Mouse (Mus musculus): ENCODE data around the gene Rhof.

The Rhof gene

GRCm38 (mm10) chr5:123134875-123135382, 2.4 kb upstream of the Rhof start:
- no peak for DNase-seq

GRCm38 (mm10) chr5:123134186-123134874, 1.8 kb upstream of the Rhof start:
- DNase-seq, result no peak

DNA sequence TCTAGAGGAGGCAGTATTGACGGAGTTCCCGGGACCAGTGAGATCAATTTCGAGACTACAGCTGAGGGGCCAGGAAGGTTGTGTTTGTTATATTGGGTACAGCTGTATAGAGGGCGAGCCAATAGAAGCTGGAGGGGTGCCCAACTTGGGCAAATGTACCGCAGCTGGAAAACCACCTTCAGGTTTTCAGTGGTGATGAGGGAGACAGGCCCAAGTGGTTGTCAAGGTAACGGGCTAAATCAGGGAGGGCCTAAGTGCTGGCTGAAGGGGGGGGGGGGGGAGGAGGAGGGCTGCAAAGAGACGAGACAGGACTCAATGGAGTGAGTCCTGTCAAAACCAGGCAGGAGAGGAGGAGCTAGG, 1.3 kb upstream of the Rhof start:
- peak in 1 of 2 experiments; percentile 39 for DNase-seq

GRCm38 (mm10) chr5:123133083-123133783, 741 bp upstream of the Rhof start:
- peak; percentile 88 to 94 for DNase-seq

DNA sequence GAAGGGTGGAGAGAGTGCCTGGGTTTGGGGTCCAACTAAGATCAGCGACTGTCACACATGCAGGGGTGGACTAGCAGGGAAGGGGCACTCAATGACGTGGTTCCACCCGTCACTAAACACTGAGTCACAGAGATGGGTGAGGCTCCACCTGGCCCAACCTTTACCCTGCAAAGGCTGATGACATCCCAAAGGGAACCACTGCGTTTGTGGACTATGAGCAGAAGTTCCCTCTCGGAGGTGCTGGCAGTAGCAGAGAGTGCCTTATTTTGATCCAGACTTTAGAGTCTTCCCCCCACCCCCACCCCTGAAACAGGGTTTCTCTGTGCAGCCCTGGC, 1.7 kb downstream of the Rhof start:
- no peak for DNase-seq

GRCm38 (mm10) chr5:123130030-123130813, 2.3 kb downstream of the Rhof start:
- DNase-seq, result no peak

DNA sequence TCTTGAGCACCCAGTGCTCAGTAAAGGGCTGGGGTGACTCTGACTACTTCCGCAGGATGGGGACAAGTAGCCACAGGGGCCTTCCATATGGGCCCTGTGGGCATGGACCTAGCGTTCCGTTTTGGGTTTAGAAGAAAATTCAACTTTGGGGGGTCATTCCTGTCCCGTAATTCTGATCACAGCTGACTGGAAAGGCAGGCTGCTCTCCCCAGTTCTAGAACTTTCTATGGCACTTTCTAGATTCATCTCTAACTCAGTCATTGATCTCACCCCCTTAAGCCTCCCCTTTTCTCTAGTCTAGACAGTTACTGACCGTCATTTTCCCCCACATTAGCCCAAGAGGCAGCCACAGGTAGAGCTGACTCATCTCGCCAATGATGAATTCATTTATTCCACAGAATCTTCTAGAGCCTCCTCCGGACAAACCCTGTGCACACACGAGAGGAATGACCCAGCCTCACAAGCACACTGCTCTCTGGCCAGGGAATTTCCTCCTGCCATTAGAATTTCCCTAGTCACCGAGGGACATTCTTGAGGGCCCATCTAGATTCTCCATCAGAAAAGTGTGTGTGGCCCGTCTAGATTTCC, 3.2 kb downstream of the Rhof start:
- no peak for DNase-seq

DNA sequence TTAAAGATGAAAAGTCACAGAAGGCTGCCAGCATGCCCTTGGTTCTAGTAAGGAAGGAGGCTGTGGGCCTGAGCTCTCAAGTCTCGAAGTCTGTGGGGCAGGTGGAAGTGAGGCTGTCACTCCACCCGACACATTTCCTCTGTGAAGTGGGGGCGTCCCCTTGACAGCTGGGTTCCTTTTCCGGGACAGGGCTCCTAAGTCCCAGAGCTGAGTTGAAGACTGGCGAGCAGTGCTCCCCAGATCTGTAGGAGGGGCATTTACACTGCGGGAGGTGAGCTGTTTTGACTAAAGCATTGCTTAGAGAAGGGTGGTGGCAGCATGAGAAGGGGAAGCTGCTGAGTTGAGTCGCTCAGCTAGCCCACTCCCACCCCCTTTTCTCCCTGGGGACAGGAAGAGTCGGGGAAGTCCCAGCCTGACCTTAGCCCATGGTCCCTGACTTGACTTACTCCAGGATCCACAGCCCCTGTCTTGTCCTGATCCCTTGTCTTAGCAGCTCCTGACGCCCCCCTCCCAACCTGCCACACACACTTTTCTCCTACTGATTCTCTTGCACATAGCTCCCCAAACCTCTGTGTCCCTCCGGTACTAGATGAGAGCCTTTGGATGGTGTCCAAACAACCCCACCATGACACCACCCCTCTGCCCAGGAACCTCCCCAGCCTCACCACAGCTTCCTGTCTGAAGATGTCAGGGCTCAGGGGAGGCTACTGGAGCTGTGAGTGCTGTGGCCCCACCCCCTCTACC, 3.9 kb downstream of the Rhof start:
- peak; percentile 82 to 91 for DNase-seq

DNA sequence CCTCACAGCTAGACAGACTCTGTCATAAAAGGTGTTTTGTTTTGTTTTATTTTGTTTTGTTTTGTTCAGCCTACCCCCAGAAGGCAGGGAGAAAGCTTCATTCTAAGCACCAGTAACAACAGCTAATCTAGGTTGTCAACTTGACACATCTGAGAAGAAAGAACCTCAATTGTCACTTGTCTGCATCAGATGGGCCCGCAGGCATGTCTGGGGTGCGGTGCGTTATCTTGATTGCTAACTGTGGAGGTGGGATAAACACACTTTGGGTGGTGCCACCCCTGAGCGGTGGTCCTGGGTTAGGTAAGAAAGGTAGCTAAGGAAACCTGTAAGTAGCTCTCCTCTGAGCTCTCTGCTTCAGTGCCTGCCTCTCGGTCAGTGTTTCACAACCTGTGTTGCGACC, 5.5 kb downstream of the Rhof start:
- no peak for DNase-seq

DNA sequence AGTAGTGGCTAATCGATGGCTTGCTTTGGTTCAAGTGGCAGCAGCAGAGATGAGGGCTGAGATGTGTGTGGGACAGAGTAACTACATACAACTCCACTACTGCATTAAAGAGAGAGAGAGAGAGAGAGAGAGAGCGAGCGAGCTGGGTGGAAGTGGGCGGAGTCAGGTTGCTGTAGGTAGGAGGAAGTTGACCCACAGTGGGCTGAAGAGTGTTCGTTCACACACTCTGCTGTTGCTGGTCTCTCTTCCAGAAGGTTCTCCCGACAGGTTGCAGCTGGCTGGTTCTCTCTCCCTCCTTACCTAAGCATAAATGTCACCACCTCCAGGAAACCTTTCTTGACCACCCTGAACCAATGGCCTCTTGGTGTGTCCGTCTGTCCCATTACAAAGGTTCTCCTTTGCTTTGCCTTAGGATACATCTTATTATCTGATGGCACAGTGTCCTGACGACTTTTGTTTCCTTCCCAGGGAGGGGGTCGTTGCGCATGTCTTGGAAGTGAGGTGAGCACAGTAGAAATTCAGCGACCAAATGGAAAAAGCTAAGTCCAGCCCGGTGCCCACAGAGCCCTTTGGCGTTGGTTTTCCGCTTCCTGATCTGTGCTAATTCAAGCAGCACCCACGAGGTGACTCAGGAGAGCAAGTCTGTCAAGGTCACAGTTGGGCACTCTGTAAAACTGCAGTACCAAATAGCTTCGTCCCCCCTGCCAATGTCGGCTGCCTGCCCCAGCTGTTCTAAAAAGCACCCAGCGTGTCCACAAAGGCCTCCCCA, 6.7 kb downstream of the Rhof start:
- peak; percentile 69 to 80 for DNase-seq

DNA sequence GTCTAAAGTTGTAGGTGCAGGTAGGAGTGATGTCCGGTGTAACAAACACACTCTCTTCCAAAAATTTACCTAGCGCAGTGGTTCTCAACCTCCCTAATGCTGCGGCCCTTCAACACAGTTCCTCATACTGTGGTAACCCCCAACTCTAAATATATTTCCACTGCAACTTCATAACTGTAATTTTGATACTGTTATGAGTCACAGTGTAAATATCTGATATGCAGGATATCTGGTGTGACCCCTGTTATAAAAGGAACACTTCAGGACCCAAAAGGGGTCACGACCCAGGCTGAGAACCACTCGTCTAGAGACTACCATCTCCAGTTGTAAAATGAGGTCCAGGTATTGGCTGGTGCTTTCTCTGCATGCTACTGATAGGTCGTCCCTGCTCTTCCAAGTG, 7.4 kb downstream of the Rhof start:
- no peak for DNase-seq

DNA sequence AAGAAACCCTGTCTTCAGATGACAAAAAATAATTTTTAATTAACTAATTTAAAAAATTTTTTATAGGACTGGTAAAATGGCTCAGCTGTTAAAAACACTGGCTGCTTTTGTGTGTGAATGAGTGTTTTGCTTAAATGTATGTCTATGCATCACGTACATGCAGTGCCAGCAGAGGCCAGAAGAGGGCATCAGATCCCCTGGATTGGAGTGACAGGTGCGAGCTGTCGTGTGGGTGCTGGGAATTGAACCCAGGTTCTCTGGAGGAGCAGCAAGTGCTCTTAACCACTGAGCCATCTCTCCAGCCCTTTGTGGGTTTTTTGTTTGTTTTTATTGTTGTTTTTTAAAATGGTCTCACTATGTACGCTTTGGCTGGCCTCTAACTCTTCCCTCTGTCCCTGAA, 10.3 kb downstream of the Rhof start:
- DNase-seq, result peak; percentile 42 to 46

DNA sequence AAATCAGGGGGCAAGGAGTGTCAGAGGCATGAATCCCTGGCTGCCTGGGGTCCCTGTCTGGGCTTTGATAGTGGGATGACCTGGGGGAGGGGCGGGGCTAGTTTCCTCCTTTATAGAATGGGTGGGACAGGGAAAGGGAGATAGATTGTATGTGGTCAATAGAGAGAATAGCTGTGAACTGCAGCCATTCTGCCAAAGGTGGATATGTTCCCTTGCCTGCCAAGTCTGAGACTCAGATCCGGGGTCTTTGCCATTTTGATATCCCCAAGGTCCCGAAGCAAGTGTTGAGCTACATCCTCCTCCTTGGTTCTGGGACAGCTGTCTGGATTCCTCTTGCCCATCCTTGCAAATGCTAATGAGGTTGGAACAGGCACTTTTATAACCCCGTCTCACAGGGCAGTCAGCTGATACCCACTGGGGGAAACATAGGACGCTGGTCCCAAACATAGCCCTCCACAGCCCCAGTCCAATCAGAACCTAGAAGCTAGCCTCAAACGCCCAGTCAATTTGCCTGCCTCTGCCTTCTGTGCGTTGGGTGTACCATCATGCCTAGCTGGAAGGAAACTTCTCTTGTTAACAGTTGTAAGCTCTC, 11.8 kb downstream of the Rhof start:
- DNase-seq, result no peak

GRCm38 (mm10) chr5:123118826-123119225, 13.7 kb downstream of the Rhof start:
- no peak for DNase-seq

DNA sequence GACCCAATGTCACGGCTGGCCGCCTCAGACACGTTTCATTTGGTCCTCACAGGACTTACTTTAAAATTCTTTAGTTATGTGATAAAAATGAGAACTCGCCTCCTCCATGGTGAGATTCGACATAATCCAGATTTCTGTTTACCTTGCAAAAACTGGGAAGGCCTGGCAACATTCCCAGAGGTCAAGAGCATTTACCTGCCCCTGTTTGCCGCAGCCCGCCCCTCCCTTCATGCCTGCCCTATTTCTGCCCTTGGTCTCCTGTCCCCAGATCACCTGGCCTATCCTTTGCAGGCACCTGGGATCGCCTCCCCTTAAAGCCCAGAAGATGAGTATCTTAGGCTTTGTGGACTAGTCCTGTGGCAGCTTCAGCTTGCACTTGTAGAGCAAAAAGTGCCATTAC, 14.7 kb downstream of the Rhof start:
- no peak for DNase-seq

DNA sequence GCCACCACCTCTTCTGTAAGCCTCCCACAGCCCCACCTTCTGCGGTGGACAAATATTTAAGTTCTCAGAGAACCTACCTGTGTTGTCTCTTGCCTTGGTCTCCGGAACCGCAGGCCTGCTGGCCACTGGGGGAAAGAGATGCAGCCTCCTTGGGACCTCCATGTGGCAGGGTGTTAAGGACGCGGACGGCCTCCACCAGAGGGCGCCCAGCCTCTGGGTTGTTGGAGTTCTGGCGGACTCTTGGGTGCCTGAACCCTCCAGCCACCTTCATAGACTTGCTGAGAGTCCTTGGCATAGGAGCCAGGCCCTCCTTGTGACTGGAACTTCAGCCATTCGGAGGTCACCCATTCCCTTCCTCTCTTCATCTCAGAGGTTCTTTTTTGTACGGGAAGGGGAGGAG, 15.2 kb downstream of the Rhof start:
- peak; percentile 82 to 84 for DNase-seq

- DNase-seq, result no peak
Observed at GRCm38 (mm10) chr5:123116080-123116479, 16.4 kb downstream of the Rhof start.

GRCm38 (mm10) chr5:123114924-123115323, 17.6 kb downstream of the Rhof start:
- peak; percentile 54 to 58 for DNase-seq

DNA sequence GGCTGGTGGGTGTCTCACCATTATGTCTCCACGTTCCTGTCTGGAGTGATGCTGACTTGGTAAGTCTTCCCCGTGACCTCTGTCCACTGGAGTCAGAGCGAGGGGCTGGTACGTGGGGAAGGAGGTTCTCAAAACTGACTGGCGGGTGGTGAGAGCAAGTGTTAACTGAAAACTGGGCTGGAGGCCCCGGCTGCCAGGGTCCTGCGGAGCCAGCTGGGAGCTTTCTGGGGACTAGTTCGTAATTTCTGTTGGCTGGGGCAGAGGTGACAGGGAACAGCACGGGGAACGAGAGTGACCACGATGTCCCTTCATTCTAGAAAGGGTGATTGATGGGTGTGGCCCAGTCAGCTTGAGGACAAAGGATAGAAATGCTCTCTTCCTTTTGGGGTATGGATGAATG, 18.4 kb downstream of the Rhof start:
- DNase-seq, result no peak

- DNase-seq, result no peak
Observed at GRCm38 (mm10) chr5:123110296-123110721, 22.2 kb downstream of the Rhof start.

DNA sequence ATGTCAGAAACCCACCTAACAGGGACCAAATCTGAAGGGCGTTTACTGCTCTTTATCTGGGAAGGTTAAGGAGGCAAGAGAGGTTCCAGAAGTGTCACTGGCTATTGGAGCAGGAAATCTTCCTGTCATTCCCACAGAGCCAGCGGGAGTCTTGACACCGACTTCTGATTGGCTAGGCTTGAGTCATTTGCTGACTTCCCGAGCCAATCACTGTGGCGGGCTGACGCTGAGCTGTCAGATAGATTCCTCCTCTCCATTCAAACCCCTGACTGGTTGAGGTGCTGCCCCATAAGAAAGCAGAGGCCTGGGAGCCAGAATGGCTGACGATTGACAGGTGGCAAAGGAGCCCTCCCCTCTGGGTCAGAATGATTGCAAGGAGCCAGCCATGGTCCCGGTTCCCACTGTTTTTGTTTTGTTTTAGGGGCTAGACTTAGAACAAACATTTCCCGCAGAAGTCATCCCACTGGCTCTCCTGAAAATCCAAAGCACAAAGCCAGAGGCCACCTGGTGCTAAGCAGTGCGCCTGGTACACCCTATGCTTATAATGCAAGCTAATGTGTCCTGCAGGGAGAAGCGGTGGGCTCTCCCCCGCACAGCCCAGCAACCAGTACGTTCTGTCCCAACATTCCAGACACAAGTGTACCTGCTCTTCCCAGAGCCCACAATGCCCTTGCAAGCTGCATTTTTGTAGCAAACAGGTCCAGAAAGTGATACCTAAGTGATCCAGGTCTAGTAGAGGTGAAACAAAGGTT, 22.9 kb downstream of the Rhof start:
- no peak for DNase-seq

Data from thymus, postnatal 36 days (tissue).